Mouse (Mus musculus) cerebellum, adult 9-10 months (tissue): ENCODE results near the gene Cox6a1.
A peak's percentile ranks its signal among the peaks of the same experiment; 100 is the strongest.
"Not testable (repeated sequence)": the region's sequence is repeated elsewhere in the genome, so short reads cannot be mapped to it uniquely, and the experiment has no call there.

Experiments
- DNase-seq: peaks from one replicate; pipeline ENCODE4 v3.0.0; 2022

The Cox6a1 gene

GRCm38 (mm10) chr5:115348546-115349224 is at the start of gene Cox6a1:
Cox6a1 (minus strand) TSS chr5:115348981.
- peak; percentile 99 for DNase-seq

- peak; percentile 17 for DNase-seq
Measured at GRCm38 (mm10) chr5:115397839-115398780, 49.3 kb upstream of the Cox6a1 start.

GRCm38 (mm10) chr5:115396654-115397053 is 47.9 kb upstream of the Cox6a1 start:
- no peak for DNase-seq

GRCm38 (mm10) chr5:115394836-115395235 is 46.1 kb upstream of the Cox6a1 start:
- DNase-seq = no peak

GRCm38 (mm10) chr5:115394223-115394622 is 45.4 kb upstream of the Cox6a1 start:
- DNase-seq = no peak

- DNase-seq = no peak
Measured at GRCm38 (mm10) chr5:115392969-115393368, 44.2 kb upstream of the Cox6a1 start.

- DNase-seq = no peak
Measured at GRCm38 (mm10) chr5:115391935-115392334, 43.2 kb upstream of the Cox6a1 start.

GRCm38 (mm10) chr5:115378882-115379281 is 30.1 kb upstream of the Cox6a1 start:
- not testable (repeated sequence) for DNase-seq

- no peak for DNase-seq
Measured at GRCm38 (mm10) chr5:115375436-115375835, 26.7 kb upstream of the Cox6a1 start.

GRCm38 (mm10) chr5:115374204-115374820 is 25.5 kb upstream of the Cox6a1 start:
- DNase-seq = no peak

- no peak for DNase-seq
Measured at GRCm38 (mm10) chr5:115373441-115374203, 24.8 kb upstream of the Cox6a1 start.

GRCm38 (mm10) chr5:115371736-115372135 is 23.0 kb upstream of the Cox6a1 start:
- DNase-seq = no peak

- DNase-seq = no peak
Measured at GRCm38 (mm10) chr5:115364782-115365181, 16.0 kb upstream of the Cox6a1 start.

GRCm38 (mm10) chr5:115362819-115363714 is 14.3 kb upstream of the Cox6a1 start:
- no peak for DNase-seq

GRCm38 (mm10) chr5:115362216-115362615 is 13.4 kb upstream of the Cox6a1 start:
- no peak for DNase-seq

GRCm38 (mm10) chr5:115359851-115360372 is 11.1 kb upstream of the Cox6a1 start:
- DNase-seq = no peak

GRCm38 (mm10) chr5:115359438-115359837 is 10.7 kb upstream of the Cox6a1 start:
- DNase-seq = no peak

GRCm38 (mm10) chr5:115358872-115359271 is 10.1 kb upstream of the Cox6a1 start:
- peak; percentile 78 for DNase-seq

GRCm38 (mm10) chr5:115355070-115355469 is 6.3 kb upstream of the Cox6a1 start:
- no peak for DNase-seq

GRCm38 (mm10) chr5:115351348-115351747 is 2.6 kb upstream of the Cox6a1 start:
- DNase-seq = peak; percentile 42

- DNase-seq = no peak
Measured at GRCm38 (mm10) chr5:115349225-115349555, 409 bp upstream of the Cox6a1 start.
